Mouse (Mus musculus) megakaryocyte, embryonic 14.5 days (primary cell): ENCODE results near the gene Rgmb.

ENCODE experiments used
- FLI1 ChIP-seq: IDR thresholded peaks from 2 replicates; pipeline ENCODE4 v1.6.1; 2012; ENCODE audit warnings: low read length, inconsistent platforms, mixed read lengths
- GATA1 ChIP-seq: IDR thresholded peaks from 3 replicates; pipeline ENCODE4 v1.6.1; 2012; ENCODE audit warnings: mixed read lengths, low read length, inconsistent platforms, borderline replicate concordance

DNA sequence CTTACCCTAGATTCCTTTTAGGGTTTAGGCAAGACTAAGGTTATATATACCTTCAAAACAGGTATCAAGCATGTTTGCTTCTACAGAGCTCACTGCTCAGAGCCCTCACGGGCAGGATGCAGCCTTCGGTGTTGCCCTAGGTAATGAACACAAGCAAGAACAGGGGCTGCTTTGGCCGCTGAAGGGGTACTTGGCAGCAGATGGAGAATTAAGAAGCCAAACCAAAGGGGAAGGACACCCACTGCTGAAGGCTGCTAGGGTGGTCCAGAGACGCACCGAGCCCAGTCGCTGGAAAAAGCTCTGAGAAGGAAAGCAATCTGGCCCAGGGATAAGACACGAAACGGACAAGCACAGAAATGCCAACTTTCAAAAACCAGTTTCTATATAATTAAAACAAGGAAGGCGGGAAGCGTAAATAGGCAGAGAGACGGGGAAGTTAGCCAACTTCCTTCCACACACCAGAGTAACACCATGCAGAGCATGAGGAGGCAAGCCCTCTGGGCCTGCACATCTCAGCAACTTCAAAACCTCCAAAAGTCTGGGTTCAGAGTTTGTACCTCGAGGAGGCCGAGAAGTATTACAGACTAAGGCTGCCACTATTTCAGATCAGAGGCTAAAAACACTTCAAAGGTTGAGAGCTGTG, 18.6 kb downstream of the Rgmb start:
- no peak for TF ChIP-seq GATA1
- TF ChIP-seq FLI1: no peak
